Mouse (Mus musculus) bone marrow macrophage, adult 2 months (primary cell): Measurements from ENCODE around the gene Cry1.

Experiments used
- CTCF ChIP-seq: IDR thresholded peaks from 2 replicates; pipeline ENCODE4 v1.5.1; 2012; ENCODE audit warnings: low read depth, mild to moderate bottlenecking, low read length, moderate library complexity
- POLR2A ChIP-seq: IDR thresholded peaks from 2 replicates; pipeline ENCODE4 v1.6.1; 2012; ENCODE audit warnings: mild to moderate bottlenecking, low read depth, low read length, borderline replicate concordance

DNA sequence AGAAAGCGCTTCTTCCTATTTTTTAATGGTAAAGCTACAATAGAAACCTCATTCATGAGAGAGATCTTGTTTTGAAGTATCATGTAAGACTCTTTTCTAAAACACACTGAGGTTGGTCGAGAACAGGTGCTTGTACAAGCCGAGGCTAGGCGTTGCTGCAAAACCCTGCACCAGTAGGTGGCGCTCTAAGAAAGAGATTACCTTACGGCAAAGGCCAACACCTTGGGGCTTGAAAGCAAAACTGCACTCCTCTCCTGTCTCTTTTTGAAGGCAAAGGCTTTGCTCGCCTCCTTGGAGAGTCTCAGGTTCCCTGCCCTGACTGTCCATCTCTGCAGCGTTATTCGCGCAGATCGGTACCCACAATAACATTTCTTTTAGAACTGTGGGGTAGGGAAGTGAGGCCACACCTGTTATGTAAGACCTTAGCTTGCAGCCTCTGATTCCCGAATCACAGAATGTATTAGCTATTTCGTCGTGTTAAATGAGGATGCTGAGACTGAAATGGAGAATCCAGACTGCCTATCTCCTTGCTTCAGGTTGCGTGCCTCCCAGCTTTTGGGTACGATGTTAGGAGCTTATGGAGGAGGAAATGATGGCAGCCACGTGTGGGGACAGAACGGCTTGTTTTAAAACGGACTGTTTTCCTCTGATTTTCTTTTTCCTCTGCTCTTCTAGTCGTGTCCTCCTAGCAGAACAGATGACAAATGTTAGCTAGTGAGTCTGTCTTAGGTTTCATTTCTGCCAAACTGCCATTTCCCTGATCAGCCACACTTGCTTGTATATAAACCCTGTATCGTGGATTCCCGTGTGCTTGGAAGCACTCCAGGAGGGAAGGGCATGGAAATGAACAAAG is 36.3 kb upstream of the Cry1 start:
- TF ChIP-seq CTCF (peak; percentile 94), POLR2A (no peak)
